In the genomic region with DNA sequence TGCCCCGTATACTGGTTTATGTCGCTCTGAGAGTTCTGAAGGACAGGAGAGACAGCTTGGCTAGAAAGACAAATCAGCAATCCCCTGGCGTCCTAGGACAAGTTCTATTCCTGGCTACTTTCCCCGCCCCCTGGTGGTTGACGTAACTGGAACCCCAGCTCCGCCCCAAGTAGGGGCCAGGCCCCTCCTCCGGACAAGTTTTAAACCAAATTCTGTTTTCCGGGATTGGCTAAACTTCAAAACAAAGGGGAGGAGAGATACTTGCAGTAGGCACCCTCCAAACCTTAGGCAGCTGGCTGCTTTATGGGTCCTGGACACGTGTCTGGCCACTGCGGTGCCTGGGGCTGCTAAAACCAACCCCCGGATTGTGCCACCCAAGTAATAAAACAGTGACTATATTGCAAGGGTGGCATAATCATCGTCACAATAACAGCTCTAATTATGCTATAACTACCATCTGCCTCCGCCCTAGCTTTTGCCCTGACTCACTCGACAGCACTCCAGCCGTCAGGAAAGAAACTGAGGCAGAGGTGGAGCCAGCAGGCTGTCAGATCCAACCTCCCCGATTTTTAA, we compare ENCODE assay signal across 1 mouse cellular context.
TF ChIP-seq lines count a peak whose summit lies in the region.

No protein-coding gene starts in this region.

TF ChIP-seq in C2C12, 6 proteins besides CTCF, POLR2A, EP300 and RAD21:
- peak; percentile 88 for TF ChIP-seq MAX (IDR thresholded peaks at IDR 0.05)
- no peak for TF ChIP-seq CEBPB (IDR thresholded peaks at IDR 0.05; ENCODE audit: low read depth)
- peak; percentile 51 for TF ChIP-seq USF1 (IDR thresholded peaks at IDR 0.05; ENCODE audit: low read depth)
